Mouse (Mus musculus): ENCODE results near the gene Dlx3.

DNA sequence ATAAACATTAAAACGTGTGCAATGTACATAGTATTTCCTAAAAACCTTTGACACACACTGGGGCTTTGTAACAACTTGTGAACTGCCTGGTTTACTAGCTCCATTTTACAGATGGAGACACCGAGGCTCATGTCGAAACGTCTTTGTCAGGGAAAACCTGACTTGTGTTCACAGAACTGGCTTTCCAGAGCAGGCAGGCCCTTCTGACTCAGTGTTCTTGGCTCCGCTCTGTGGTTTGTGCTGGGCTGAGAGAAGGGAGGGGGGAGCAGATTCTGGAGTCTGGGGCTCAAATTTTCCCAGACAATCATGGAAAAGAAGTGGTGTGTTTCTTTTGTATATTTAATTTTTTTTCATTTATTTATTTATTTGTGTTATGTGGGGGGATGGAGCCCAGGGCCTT lies 33.8 kb downstream of the Dlx3 start:
- TF ChIP-seq EP300 (IDR thresholded peaks at IDR 0.05; ENCODE audit: low read depth), result no peak
- no peak for TF ChIP-seq CTCF (IDR thresholded peaks at IDR 0.05; ENCODE audit: low read depth)

Data from heart, postnatal 0 days (tissue).